Mouse (Mus musculus) forebrain, embryonic 16.5 days (tissue): ENCODE measurements around the gene Ccn5. TPM values are rescaled to one million over a fixed set of nuclear protein-coding genes. Genes with fewer than 3 reads are reported as not detected.
A peak's percentile ranks its signal among the peaks of the same experiment; 100 is the strongest.

Experiments
- ATAC-seq: fragments of 200-750 bp; cut with Nextera tagmentation; 2 replicates; pipeline ENCODE4 v1.8.0; 2017; ENCODE audit warnings: mild to moderate bottlenecking, moderate library complexity
- H3K27ac ChIP-seq: fragments of 300-500 bp; sonication (generic); 2 replicates; pipeline ENCODE4 v1.5.1; 2014; ENCODE audit warnings: low read length, control low read depth
- H3K27me3 ChIP-seq: fragments of 300-500 bp; sonication (generic); replicated peaks from 2 replicates; pipeline ENCODE4 v1.6.1; 2014; ENCODE audit warnings: low read length; ENCODE audit not compliant: control insufficient read depth, insufficient read depth
- H3K36me3 ChIP-seq: fragments of 300-500 bp; sonication (generic); 2 replicates; pipeline ENCODE4 v1.6.1; 2014; ENCODE audit not compliant: control insufficient read depth, insufficient read depth
- H3K4me1 ChIP-seq: fragments of 300-500 bp; sonication (generic); replicated peaks from 2 replicates; pipeline ENCODE4 v1.6.1; 2014; ENCODE audit warnings: low read length; ENCODE audit not compliant: control insufficient read depth, insufficient read depth
- H3K4me2 ChIP-seq: fragments of 300-500 bp; sonication (generic); 2 replicates; pipeline ENCODE4 v1.6.1; 2014; ENCODE audit warnings: mild to moderate bottlenecking, low read length, control low read depth
- H3K4me3 ChIP-seq: fragments of 300-500 bp; sonication (generic); replicated peaks from 2 replicates; pipeline ENCODE4 v1.5.1; 2014; ENCODE audit warnings: mild to moderate bottlenecking, low read length, control low read depth
- H3K9ac ChIP-seq: fragments of 300-500 bp; sonication (generic); replicated peaks from 2 replicates; pipeline ENCODE4 v1.6.1; 2014; ENCODE audit warnings: low read depth, low read length, control low read depth
- H3K9me3 ChIP-seq: fragments of 300-500 bp; sonication (generic); 2 replicates; pipeline ENCODE4 v1.6.1; 2016; ENCODE audit warnings: low read length; ENCODE audit not compliant: control insufficient read depth
- whole genome bisulfite sequencing: fragments of 180-500 bp; shearing (Covaris S2); extraction: QIAGEN DNeasy Blood & Tissue Kit; methylation state at CpG from one replicate; pipeline ENCODE4 v1.1.7; 2014; 5-methylcytosine and 5-hydroxymethylcytosine counted together
- polyA plus RNA-seq: library from polyadenylated mRNA; unstranded; fragments of >200 nt; fragmentation: Nextera tagmentation; extraction: Ambion mirVana; gene quantifications from 2 replicates; pipeline ENCODE4 v1.2.1, GENCODE M21; 2015

The Ccn5 gene
- polyA plus RNA-seq, 1 experiment from 2014 or later = 0.15 TPM

- no peaks in the 10 kb centered on the region for H3K9me3 ChIP-seq
- H3K36me3 ChIP-seq = no peaks in the 10 kb centered on the region
- no peaks in the 10 kb centered on the region for H3K4me1 ChIP-seq
These were observed 5.8 kb downstream of the Ccn5 start for GRCm38 (mm10) chr2:163826494-163826893.

GRCm38 (mm10) chr2:163831163-163831562, 10.5 kb downstream of the Ccn5 start:
- Histone ChIP-seq H3K9me3 (no peaks in the 10 kb centered on the region), H3K4me3 (no peak overlapping the region), H3K4me1 (no peaks in the 10 kb centered on the region), H3K27ac (no peak overlapping the region), H3K9ac (no peak overlapping the region), H3K36me3 (no peaks in the 10 kb centered on the region), H3K27me3 (no peaks in the 10 kb centered on the region), H3K4me2 (no peak overlapping the region)
- no peak for ATAC-seq
- 63% methylated on average over 1 of the region's 1 CpGs for WGBS

More at GRCm38 (mm10) chr2:163826494-163826893, 5.8 kb downstream of the Ccn5 start:
- Histone ChIP-seq H3K4me3 (no peak overlapping the region), H3K4me2 (no peak overlapping the region), H3K27me3 (peaks cover 2% of the 10 kb centered on the region; the same call in 1 of the 2 replicates), H3K9ac (no peak overlapping the region), H3K27ac (no peak overlapping the region)
- no peak for ATAC-seq
- 58% methylated on average over 5 of the region's 5 CpGs for WGBS

GRCm38 (mm10) chr2:163838043-163838442, 17.4 kb downstream of the Ccn5 start:
- peak; percentile 38; the same call in 1 of the 2 replicates for ATAC-seq
- Histone ChIP-seq H3K27me3 (peaks cover 16% of the 10 kb centered on the region; the same call in 1 of the 2 replicates), H3K4me2 (no peak overlapping the region), H3K4me1 (no peaks in the 10 kb centered on the region), H3K9ac (no peak overlapping the region), H3K36me3 (no peaks in the 10 kb centered on the region), H3K9me3 (0 out of 2 replicates have a peak, but pooled peaks cover 3% of the 10 kb centered on the region), H3K27ac (no peak overlapping the region), H3K4me3 (no peak overlapping the region)
- WGBS = 25% methylated on average over 9 of the region's 9 CpGs

GRCm38 (mm10) chr2:163839519-163839918, 18.9 kb downstream of the Ccn5 start:
- Histone ChIP-seq H3K36me3 (no peaks in the 10 kb centered on the region), H3K4me1 (no peaks in the 10 kb centered on the region), H3K27me3 (peaks cover 16% of the 10 kb centered on the region; the same call in 1 of the 2 replicates), H3K4me3 (no peak overlapping the region), H3K4me2 (no peak overlapping the region), H3K9me3 (0 out of 2 replicates have a peak, but pooled peaks cover 3% of the 10 kb centered on the region), H3K9ac (no peak overlapping the region), H3K27ac (no peak overlapping the region)
- peak; percentile 72 for ATAC-seq
- WGBS = 10% methylated on average over 6 of the region's 6 CpGs

GRCm38 (mm10) chr2:163842043-163842442, 21.4 kb downstream of the Ccn5 start:
- no peak for ATAC-seq
- H3K4me2 ChIP-seq = no peak overlapping the region
- no peaks in the 10 kb centered on the region for H3K4me1 ChIP-seq
- no peaks in the 10 kb centered on the region for H3K36me3 ChIP-seq
- H3K4me3 ChIP-seq = no peak overlapping the region
- no peaks in the 10 kb centered on the region for H3K9me3 ChIP-seq
- 75% methylated on average over 4 of the region's 4 CpGs for WGBS
- no peak overlapping the region for H3K27ac ChIP-seq
- peaks cover 16% of the 10 kb centered on the region; the same call in 1 of the 2 replicates for H3K27me3 ChIP-seq
- H3K9ac ChIP-seq = no peak overlapping the region

GRCm38 (mm10) chr2:163853461-163853901, 32.8 kb downstream of the Ccn5 start, which contains the start of gene Kcnk15:
Gene Kcnk15 (plus strand): TSS chr2:163853651.
- Histone ChIP-seq H3K9ac (no peak within 1 kb of the TSS), H3K36me3 (no peaks in the 10 kb centered on the region), H3K4me1 (peaks cover 7% of the 10 kb centered on the region; the same call in 1 of the 2 replicates), H3K27me3 (peaks cover 71% of the 10 kb centered on the region), H3K27ac (no peak within 1 kb of the TSS), H3K4me2 (peak within 1 kb of the TSS; percentile 24; the same call in 1 of the 2 replicates), H3K4me3 (peak within 1 kb of the TSS; percentile 11), H3K9me3 (no peaks in the 10 kb centered on the region)
- WGBS = 2% methylated on average over 38 of the region's 38 CpGs
- 0 out of 2 replicates have a peak, but pooled peaks have one; percentile 15 for ATAC-seq

GRCm38 (mm10) chr2:163857233-163857632, 36.6 kb downstream of the Ccn5 start:
- 78% methylated on average over 6 of the region's 6 CpGs for WGBS
- no peak for ATAC-seq
- Histone ChIP-seq H3K27ac (no peak overlapping the region), H3K36me3 (no peaks in the 10 kb centered on the region), H3K4me1 (peaks cover 7% of the 10 kb centered on the region; the same call in 1 of the 2 replicates), H3K9ac (no peak overlapping the region), H3K9me3 (no peaks in the 10 kb centered on the region), H3K4me2 (no peak overlapping the region), H3K4me3 (no peak overlapping the region), H3K27me3 (peaks cover 48% of the 10 kb centered on the region)

GRCm38 (mm10) chr2:163858254-163858947, 37.7 kb downstream of the Ccn5 start:
- 0 out of 2 replicates have a peak overlapping the region, but pooled peaks have one; percentile 7 for H3K4me3 ChIP-seq
- WGBS = 15% methylated on average over 50 of the region's 50 CpGs
- no peak overlapping the region for H3K27ac ChIP-seq
- no peak overlapping the region for H3K9ac ChIP-seq
- peaks cover 40% of the 10 kb centered on the region for H3K27me3 ChIP-seq
- H3K4me1 ChIP-seq = peaks cover 7% of the 10 kb centered on the region; the same call in 1 of the 2 replicates
- H3K36me3 ChIP-seq = no peaks in the 10 kb centered on the region
- no peaks in the 10 kb centered on the region for H3K9me3 ChIP-seq
- peak overlapping the region; percentile 34 for H3K4me2 ChIP-seq
- ATAC-seq = peak; percentile 70

- ATAC-seq = no peak
- Histone ChIP-seq H3K36me3 (no peaks in the 10 kb centered on the region), H3K9ac (no peak overlapping the region), H3K4me1 (peaks cover 8% of the 10 kb centered on the region), H3K4me2 (no peak overlapping the region), H3K4me3 (no peak overlapping the region), H3K9me3 (no peaks in the 10 kb centered on the region), H3K27me3 (no peaks in the 10 kb centered on the region; the same call in 1 of the 2 replicates), H3K27ac (no peak overlapping the region)
- WGBS = 91% methylated on average over 5 of the region's 5 CpGs
These were observed 44.6 kb downstream of the Ccn5 start for GRCm38 (mm10) chr2:163865311-163865710.
